Mouse (Mus musculus) right cerebral cortex, postnatal 36 days (tissue): ENCODE measurements around the gene Ankmy1.

Experiments used
- DNase-seq, 2 experiments: peaks; one replicate each; pipeline ENCODE4 v3.0.0; 2022; ENCODE audit warnings: low spot score in 2 of 2, mixed read lengths in 1 of 2

The Ankmy1 gene

GRCm38 (mm10) chr1:92830626-92831187 lies 72.0 kb downstream of the Ankmy1 start:
- DNase-seq = no peak

DNA sequence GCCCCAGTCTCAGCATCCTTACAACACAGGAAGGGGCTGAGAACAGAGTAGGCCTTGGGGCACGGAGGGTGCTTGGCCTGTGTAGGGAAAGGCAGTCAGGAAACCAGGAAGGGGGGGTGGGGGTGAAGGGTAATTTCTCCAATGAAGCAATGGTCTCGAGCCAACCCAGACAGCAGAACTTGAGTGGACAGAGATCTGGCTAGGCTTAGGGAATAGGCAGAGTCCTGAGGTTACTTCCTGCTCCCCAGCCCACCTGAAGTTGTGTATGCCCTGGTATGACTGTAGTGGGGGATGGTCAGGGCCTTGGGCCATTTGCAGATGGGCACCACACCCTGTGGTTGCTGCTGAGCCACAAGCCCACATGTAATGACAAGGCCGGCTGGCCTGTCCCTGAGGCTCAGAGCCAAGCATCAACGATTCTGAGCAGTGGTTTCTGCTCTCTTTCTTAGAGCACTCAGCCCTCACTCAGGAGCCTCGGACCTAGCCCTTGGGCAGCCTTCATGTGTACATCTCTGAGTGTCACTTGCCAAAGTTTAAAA lies 86.9 kb downstream of the Ankmy1 start:
- DNase-seq = no peak

DNA sequence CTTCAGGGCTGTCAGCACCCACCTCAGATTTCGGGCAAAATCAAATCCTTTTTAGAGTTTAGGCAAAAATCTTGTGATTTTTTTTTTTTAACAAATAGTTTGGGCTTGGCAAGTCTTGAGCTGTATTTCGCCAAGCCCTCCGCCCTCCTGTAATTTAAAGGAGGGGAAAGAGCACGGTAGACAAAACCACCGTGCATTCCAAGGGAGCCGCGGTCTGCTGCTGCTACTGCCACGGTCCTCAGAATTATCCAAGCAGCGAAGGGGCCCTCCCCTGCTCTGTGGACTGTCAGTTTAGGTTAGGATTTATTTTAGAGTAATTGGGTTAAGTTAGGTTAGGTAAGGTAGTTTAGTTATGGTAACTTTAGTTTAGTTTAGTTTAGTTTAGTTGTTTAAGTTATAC lies 87.6 kb downstream of the Ankmy1 start:
- DNase-seq = no peak

DNA sequence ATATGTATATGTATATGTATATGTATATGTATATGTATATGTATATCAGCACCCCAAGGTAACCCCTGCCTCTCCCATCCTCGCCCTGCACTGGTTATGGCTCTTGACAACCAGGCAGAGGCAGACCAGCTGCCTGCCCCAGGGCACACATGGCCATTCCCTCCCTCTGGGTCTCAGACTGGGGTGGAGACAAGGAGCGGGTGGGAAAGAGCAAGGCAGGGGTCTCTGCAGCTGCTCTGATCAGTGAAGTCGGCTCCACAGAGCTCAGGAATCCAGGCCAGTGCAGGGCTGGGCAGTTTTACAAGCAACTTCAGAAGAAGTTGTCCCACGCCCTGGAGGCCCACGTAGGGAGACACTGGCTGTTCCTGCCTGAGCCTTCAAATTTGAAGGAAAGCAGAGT lies 88.4 kb downstream of the Ankmy1 start:
- no peak for DNase-seq
